Mouse (Mus musculus) testis, adult 10 weeks (tissue): Measurements from ENCODE around the gene Capn5. TPM values are rescaled to one million over a fixed set of nuclear protein-coding genes. Genes with fewer than 3 reads are reported as not detected.

Experiments used
- polyA plus RNA-seq: library from polyadenylated mRNA; stranded (reverse); fragments of 350-450 nt; fragmentation: Illumina TruSeq; extraction: RNeasy Lipid Tissue Mini Kit (QIAGEN cat#74804); gene quantifications from one replicate; pipeline ENCODE4 v1.2.3, GENCODE M21; 2014; ENCODE audit warnings: low read depth, low replicate concordance

Capn5 gene
- polyA plus RNA-seq: 0.20 TPM

DNA sequence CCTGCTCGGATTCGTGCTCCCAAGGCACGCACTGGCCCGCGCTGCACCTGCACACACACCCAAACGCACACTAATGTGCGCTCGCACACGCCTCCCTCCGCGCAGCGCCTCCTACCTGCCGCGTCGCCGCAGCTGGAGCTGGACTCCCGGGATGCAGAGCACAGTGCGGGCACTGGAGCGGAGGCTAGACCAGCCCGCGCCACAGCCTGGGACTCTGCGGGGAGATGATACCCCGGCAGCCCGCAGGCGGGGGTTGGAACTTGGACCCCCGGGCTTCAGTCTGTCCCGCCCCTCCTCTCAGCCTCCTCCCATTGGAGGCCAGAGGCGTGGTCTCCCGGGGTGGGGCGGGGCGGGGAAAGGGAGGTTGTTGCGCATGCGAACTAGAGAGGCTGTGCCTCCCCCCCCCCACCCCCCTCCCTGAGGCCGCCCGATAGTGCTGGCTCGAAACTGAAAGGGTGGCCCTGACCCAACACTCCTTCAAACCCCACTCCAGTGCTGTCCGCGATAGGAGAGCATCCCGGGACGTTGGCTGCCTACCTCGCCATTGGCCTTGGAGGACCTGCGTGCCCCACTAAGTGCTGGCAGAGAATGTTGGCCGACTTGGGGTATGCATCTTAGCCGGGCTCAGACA is at the start of gene Capn5:
Gene Capn5, minus strand, starts transcription at position 346 of the 631 bp plus-strand sequence.

GRCm38 (mm10) chr7:98199381-98199780 is 21.3 kb upstream of the Capn5 start, which contains the start of gene B3gnt6:
Gene B3gnt6 (minus strand): TSS chr7:98199481.

GRCm38 (mm10) chr7:98145402-98145801 is 32.7 kb downstream of the Capn5 start, which contains the start of gene Omp:
Gene Omp (minus strand): TSS chr7:98145502.

GRCm38 (mm10) chr7:98119179-98119960 is 58.7 kb downstream of the Capn5 start, which contains the start of gene Myo7a:
Gene Myo7a (minus strand): TSS chr7:98119524.

Other genes starting within 250 kb of the Capn5 start
- 17.4 TPM for gene Myo7a, start 58.8 kb downstream of the Capn5 start, polyA plus RNA-seq
- not detected for gene Omp, start 32.8 kb downstream of the Capn5 start, polyA plus RNA-seq
- not detected for gene B3gnt6, start 21.2 kb upstream of the Capn5 start, polyA plus RNA-seq
- gene Acer3, start 142.9 kb upstream of the Capn5 start, polyA plus RNA-seq: 32.2 TPM
- 0.46 TPM for gene Tsku, start 183.1 kb upstream of the Capn5 start, polyA plus RNA-seq